Mouse (Mus musculus): ENCODE results near the gene Gpank1.

Gpank1 gene

GRCm38 (mm10) chr17:35159638-35160037 is 38.4 kb downstream of the Gpank1 start:
- DNase-seq (ENCODE audit: low read depth, low spot score) = no peak

GRCm38 (mm10) chr17:35161421-35161820 is 40.2 kb downstream of the Gpank1 start:
- DNase-seq (ENCODE audit: low read depth, low spot score) = no peak

GRCm38 (mm10) chr17:35162121-35162520 is 40.9 kb downstream of the Gpank1 start:
- DNase-seq (ENCODE audit: low read depth, low spot score) = no peak

GRCm38 (mm10) chr17:35162730-35163129 is 41.5 kb downstream of the Gpank1 start:
- no peak for DNase-seq (ENCODE audit: low read depth, low spot score)

GRCm38 (mm10) chr17:35163326-35164081 is 42.2 kb downstream of the Gpank1 start:
- no peak for DNase-seq (ENCODE audit: low read depth, low spot score)

GRCm38 (mm10) chr17:35164218-35164567 is 42.9 kb downstream of the Gpank1 start:
- no peak for DNase-seq (ENCODE audit: low read depth, low spot score)

GRCm38 (mm10) chr17:35164568-35165450 is 43.6 kb downstream of the Gpank1 start, which contains the start of gene Prrc2a:
Prrc2a (minus strand) TSS chr17:35164897.
- DNase-seq (ENCODE audit: low read depth, low spot score) = peak; percentile 99

- no peak for DNase-seq (ENCODE audit: low read depth, low spot score)
Measured at GRCm38 (mm10) chr17:35165451-35166155, 44.3 kb downstream of the Gpank1 start.

- DNase-seq (ENCODE audit: low read depth, low spot score) = peak; percentile 78
Measured at GRCm38 (mm10) chr17:35166352-35167035, 45.2 kb downstream of the Gpank1 start.

GRCm38 (mm10) chr17:35167794-35168193 is 46.5 kb downstream of the Gpank1 start:
- DNase-seq (ENCODE audit: low read depth, low spot score) = no peak

GRCm38 (mm10) chr17:35168541-35169207 is 47.4 kb downstream of the Gpank1 start:
- peak; percentile 68 for DNase-seq (ENCODE audit: low read depth, low spot score)

GRCm38 (mm10) chr17:35172445-35173234 is 51.4 kb downstream of the Gpank1 start:
- DNase-seq (ENCODE audit: low read depth, low spot score) = no peak

GRCm38 (mm10) chr17:35173329-35173728 is 52.1 kb downstream of the Gpank1 start:
- DNase-seq (ENCODE audit: low read depth, low spot score) = no peak
